Mouse (Mus musculus) ES-E14 (cell line): ENCODE data around the gene Gm13889.

ENCODE experiments used
- CHD2 ChIP-seq: IDR thresholded peaks from 2 replicates; pipeline ENCODE4 v1.6.1; 2014; ENCODE audit warnings: mild to moderate bottlenecking, low read depth, low read length, inconsistent platforms
- HCFC1 ChIP-seq: IDR thresholded peaks from 2 replicates; pipeline ENCODE4 v1.6.1; 2012; ENCODE audit warnings: low read length, inconsistent platforms, borderline replicate concordance; ENCODE audit not compliant: insufficient read depth
- ZC3H11A ChIP-seq: IDR thresholded peaks from 2 replicates; pipeline ENCODE4 v1.6.1; 2012; ENCODE audit warnings: low read depth, mild to moderate bottlenecking, inconsistent platforms, low read length, borderline replicate concordance
- ZNF384 ChIP-seq: IDR thresholded peaks from 2 replicates; pipeline ENCODE4 v1.6.1; 2012; ENCODE audit warnings: low read depth, low read length, inconsistent platforms

DNA sequence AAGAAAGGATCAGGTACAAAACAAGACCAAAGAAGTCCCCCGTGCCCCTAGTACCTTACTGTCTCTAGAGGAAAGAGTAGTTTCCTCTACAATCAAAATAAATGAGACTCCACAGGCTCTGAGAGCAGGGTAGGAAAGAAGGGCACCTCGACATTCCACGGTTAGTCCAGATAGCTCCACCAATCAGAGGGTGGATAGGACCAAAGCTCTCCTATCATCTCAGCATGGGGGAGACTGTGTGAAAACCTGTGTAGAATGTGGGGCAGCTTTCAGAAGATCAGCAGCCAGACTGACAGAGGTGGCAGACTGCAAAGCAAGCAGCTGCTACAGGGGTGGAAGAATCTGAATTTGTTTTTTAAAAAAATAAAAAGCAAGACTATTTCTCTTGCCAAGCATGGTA lies 35.8 kb upstream of the Gm13889 start:
- no peak for TF ChIP-seq ZNF384
- TF ChIP-seq ZC3H11A: no peak
- TF ChIP-seq HCFC1: no peak
- no peak for TF ChIP-seq CHD2
